Mouse (Mus musculus): ENCODE data around the gene Cerkl. TPM values are rescaled to one million over a fixed set of nuclear protein-coding genes. Genes with fewer than 3 reads are reported as not detected.
A peak's percentile ranks its signal among the peaks of the same experiment; 100 is the strongest.

The Cerkl gene
- total RNA-seq (2014; rRNA removed): 4.1 and 6.2 TPM in 2 replicates
- 2.6 and 2.7 TPM in 2 replicates for polyA plus RNA-seq (2012; rRNA removed)

DNA sequence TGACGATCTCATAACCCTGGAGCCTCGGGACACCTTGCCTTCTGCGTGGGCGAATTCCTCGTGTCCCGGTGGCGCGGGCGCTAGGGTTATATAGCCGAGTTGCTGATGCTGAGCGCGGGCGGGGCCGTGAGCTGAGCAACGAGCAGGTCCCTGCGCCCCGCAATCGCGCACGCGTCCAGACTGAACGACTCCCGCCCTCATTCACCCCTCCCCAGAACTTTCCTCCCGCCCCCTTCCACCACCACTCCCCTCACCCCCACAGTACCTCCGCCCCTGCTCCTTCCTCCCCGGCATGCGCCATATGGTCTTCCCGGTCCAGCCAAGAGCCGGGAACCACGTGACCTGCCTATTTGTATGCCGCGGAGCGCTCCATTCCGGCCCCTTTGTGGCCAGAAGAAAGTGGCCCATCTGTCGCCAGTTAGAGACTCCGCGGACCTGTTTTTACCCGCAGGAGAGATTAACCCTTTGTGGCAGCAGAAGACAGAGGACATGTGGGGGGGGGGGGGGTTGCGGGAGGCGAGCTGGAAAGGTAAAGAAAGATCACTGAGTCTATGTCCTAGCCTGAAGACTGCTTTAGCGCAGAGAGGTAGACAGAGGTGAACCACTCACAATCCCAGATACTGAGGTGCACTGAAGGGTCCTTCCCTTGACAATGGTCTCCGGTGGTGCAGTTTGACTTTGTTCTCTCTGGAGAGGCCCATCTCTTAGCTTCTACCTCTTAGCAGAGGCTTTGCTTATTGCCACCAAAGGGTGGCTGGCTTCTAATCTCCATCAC, at the start of gene Cerkl, which contains the start of gene Neurod1:
TSS of gene Cerkl (minus strand) at position 211 of the 775 bp plus-strand sequence.
TSS of gene Neurod1 (minus strand) at position 177 of the 775 bp plus-strand sequence.
- Histone ChIP-seq H3K79me2 (ENCODE audit: control insufficient read depth, insufficient read depth, low read length) (no peaks in the 10 kb centered on the region), H3K9ac (ENCODE audit: low read depth, low read length) (no peak within 1 kb of the TSS), H3K36me3 (ENCODE audit: control insufficient read depth, insufficient read depth, low read length) (no peaks in the 10 kb centered on the region), H3K27me3 (ENCODE audit: control insufficient read depth, insufficient read depth, low read length) (peaks cover 28% of the 10 kb centered on the region; the same call in 1 of the 2 replicates), H3K4me1 (ENCODE audit: control insufficient read depth, insufficient read depth, low read length) (no peaks in the 10 kb centered on the region), H3K27ac (replicated peaks; ENCODE audit: insufficient read depth, low read depth, low read length) (no peak within 1 kb of the TSS), H3K4me3 (ENCODE audit: insufficient read depth, low read depth, low read length) (no peak within 1 kb of the TSS)
- no peak for TF ChIP-seq CTCF (IDR thresholded peaks at IDR 0.05; ENCODE audit: low read depth, low read length)
- no peak for TF ChIP-seq POLR2A (IDR thresholded peaks at IDR 0.05; ENCODE audit: extremely low read depth, insufficient read depth, low read length)
- 2% methylated on average over 41 of the region's 42 CpGs for WGBS
- no peak for DNase-seq (ENCODE audit: extremely low read depth, low read depth, low spot score)

DNA sequence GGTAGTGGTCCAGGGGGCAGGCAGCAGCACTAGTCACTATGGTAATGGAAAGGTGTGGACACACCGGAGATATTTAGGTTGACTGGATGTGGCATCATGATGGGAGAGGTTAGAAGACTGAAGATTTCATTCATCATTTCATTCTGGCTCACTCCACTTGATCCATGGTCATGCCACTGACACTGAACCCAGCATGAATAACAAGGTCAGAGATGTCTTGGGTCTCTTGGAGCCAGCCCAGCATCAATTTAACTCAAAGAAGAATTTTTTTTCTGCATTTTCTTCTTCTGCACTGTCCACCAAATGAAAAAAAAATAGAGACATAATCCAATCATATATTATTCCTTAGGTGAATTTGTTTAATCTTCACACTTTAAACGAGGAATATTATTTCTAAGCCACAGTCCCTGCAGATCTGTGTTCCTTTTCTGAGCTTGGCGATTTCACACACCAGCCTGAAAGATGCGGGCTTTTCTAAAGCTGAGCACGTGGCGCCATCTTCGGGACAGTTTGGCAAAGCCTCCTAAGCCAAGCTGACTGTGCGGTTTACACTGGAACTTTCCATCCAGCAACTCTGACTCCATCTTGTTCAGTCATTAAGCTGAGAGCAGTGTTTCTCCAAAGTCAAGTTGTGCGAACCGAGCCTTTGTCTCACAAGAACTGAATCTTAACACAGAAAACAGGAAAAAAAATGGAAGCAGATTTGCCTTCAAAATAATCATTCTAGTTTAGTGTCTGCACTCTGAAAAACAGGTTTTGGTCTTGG, 42.6 kb upstream of the Cerkl start:
- peak; percentile 55 for DNase-seq (ENCODE audit: extremely low read depth, low read depth, low spot score)
- H3K4me3 ChIP-seq (ENCODE audit: insufficient read depth, low read depth, low read length): no peak overlapping the region
- no peaks in the 10 kb centered on the region for H3K27me3 ChIP-seq (ENCODE audit: control insufficient read depth, insufficient read depth, low read length)
- 19% methylated on average over 10 of the region's 10 CpGs for WGBS
- H3K79me2 ChIP-seq (ENCODE audit: control insufficient read depth, insufficient read depth, low read length): no peaks in the 10 kb centered on the region
- H3K27ac ChIP-seq (replicated peaks; ENCODE audit: insufficient read depth, low read depth, low read length): no peak overlapping the region
- no peaks in the 10 kb centered on the region for H3K4me1 ChIP-seq (ENCODE audit: control insufficient read depth, insufficient read depth, low read length)
- H3K36me3 ChIP-seq (ENCODE audit: control insufficient read depth, insufficient read depth, low read length): no peaks in the 10 kb centered on the region
- no peak overlapping the region for H3K9ac ChIP-seq (ENCODE audit: low read depth, low read length)
- TF ChIP-seq POLR2A (IDR thresholded peaks at IDR 0.05; ENCODE audit: extremely low read depth, insufficient read depth, low read length): no peak
- peak; percentile 96 for TF ChIP-seq CTCF (IDR thresholded peaks at IDR 0.05; ENCODE audit: low read depth, low read length)

DNA sequence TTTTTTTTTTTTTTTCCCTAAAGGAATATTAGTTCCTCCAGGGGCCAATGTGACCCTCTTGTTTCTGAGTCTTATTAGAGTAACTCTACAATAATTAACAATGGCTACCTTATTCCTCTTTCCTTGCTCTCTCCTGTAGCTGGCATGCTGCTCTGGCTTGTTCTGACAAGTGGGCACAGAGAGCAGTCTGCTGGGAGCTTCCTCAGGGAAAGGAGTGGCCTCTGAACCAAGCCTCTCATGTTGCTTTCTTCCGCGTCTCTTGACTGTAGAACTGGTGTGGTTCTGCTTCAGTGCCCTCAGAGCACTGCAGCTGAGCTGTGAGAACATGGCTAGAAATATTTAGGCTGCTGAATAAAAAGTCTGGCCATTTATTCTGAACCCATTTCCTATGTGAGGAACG, 28.5 kb upstream of the Cerkl start:
- Histone ChIP-seq H3K79me2 (ENCODE audit: control insufficient read depth, insufficient read depth, low read length) (no peaks in the 10 kb centered on the region), H3K27ac (replicated peaks; ENCODE audit: insufficient read depth, low read depth, low read length) (no peak overlapping the region), H3K4me1 (ENCODE audit: control insufficient read depth, insufficient read depth, low read length) (no peaks in the 10 kb centered on the region), H3K36me3 (ENCODE audit: control insufficient read depth, insufficient read depth, low read length) (no peaks in the 10 kb centered on the region), H3K27me3 (ENCODE audit: control insufficient read depth, insufficient read depth, low read length) (no peaks in the 10 kb centered on the region), H3K9ac (ENCODE audit: low read depth, low read length) (no peak overlapping the region), H3K4me3 (ENCODE audit: insufficient read depth, low read depth, low read length) (no peak overlapping the region)
- DNase-seq (ENCODE audit: extremely low read depth, low read depth, low spot score): no peak
- no peak for TF ChIP-seq CTCF (IDR thresholded peaks at IDR 0.05; ENCODE audit: low read depth, low read length)
- no peak for TF ChIP-seq POLR2A (IDR thresholded peaks at IDR 0.05; ENCODE audit: extremely low read depth, insufficient read depth, low read length)
- 85% methylated on average over 3 of the region's 3 CpGs for WGBS

DNA sequence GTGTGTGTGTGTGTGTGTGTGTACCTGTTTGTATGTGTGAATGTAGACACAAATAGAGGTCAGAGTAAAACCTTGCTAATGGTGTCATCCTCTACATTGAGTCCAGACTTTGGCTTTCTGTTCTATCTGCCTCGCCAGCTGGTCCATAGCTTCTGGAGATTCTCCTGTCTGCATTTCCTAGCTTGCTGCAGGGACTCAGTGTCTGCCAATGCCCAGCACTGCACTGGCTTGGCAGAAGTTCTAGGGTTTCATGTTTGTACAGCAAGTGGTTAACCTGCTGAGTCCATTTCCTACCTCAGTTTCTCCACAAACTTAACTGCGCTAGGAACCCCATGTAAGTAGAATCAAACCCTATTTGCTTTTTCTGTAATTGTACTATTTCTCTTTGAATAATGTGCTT, 25.9 kb upstream of the Cerkl start:
- Histone ChIP-seq H3K27me3 (ENCODE audit: control insufficient read depth, insufficient read depth, low read length) (no peaks in the 10 kb centered on the region), H3K4me1 (ENCODE audit: control insufficient read depth, insufficient read depth, low read length) (no peaks in the 10 kb centered on the region), H3K9ac (ENCODE audit: low read depth, low read length) (no peak overlapping the region), H3K4me3 (ENCODE audit: insufficient read depth, low read depth, low read length) (no peak overlapping the region), H3K36me3 (ENCODE audit: control insufficient read depth, insufficient read depth, low read length) (no peaks in the 10 kb centered on the region), H3K79me2 (ENCODE audit: control insufficient read depth, insufficient read depth, low read length) (no peaks in the 10 kb centered on the region), H3K27ac (replicated peaks; ENCODE audit: insufficient read depth, low read depth, low read length) (no peak overlapping the region)
- DNase-seq (ENCODE audit: extremely low read depth, low read depth, low spot score): no peak
- 92% methylated on average over 2 of the region's 2 CpGs for WGBS
- no peak for TF ChIP-seq POLR2A (IDR thresholded peaks at IDR 0.05; ENCODE audit: extremely low read depth, insufficient read depth, low read length)
- TF ChIP-seq CTCF (IDR thresholded peaks at IDR 0.05; ENCODE audit: low read depth, low read length): no peak

DNA sequence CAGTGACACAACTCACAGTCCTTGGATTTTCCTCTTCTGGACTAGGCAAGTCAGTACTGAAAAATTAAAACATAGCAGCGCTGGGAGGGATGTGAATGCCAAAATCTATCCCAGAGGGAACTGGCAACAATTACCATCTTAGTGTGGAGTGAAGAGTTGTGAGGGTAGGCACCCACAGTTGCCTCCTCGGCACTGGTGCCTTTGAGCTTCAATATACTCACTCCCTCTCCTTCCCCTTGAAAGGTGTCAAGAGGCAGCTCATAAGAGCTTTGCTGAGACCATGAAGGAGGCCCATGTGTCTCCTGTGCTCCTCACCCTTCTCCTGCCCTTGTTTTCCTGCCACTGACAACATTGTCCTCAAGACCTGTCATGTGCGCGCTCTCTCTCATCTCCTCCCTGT, 5.8 kb upstream of the Cerkl start:
- H3K4me3 ChIP-seq (ENCODE audit: insufficient read depth, low read depth, low read length): no peak overlapping the region
- TF ChIP-seq POLR2A (IDR thresholded peaks at IDR 0.05; ENCODE audit: extremely low read depth, insufficient read depth, low read length) (no peak), CTCF (IDR thresholded peaks at IDR 0.05; ENCODE audit: low read depth, low read length) (no peak)
- DNase-seq (ENCODE audit: extremely low read depth, low read depth, low spot score): no peak
- H3K9ac ChIP-seq (ENCODE audit: low read depth, low read length): no peak overlapping the region
- H3K79me2 ChIP-seq (ENCODE audit: control insufficient read depth, insufficient read depth, low read length): no peaks in the 10 kb centered on the region
- no peak overlapping the region for H3K27ac ChIP-seq (replicated peaks; ENCODE audit: insufficient read depth, low read depth, low read length)
- 77% methylated on average over 4 of the region's 4 CpGs for WGBS
- no peaks in the 10 kb centered on the region for H3K4me1 ChIP-seq (ENCODE audit: control insufficient read depth, insufficient read depth, low read length)
- H3K27me3 ChIP-seq (ENCODE audit: control insufficient read depth, insufficient read depth, low read length): peaks cover 17% of the 10 kb centered on the region; the same call in 1 of the 2 replicates
- H3K36me3 ChIP-seq (ENCODE audit: control insufficient read depth, insufficient read depth, low read length): no peaks in the 10 kb centered on the region

Data from liver, adult 2 months (tissue).